Mouse (Mus musculus) thymus, postnatal 4 days (tissue): ENCODE measurements around the gene Hba-a2.
"Not testable (repeated sequence)": the region's sequence is repeated elsewhere in the genome, so short reads cannot be mapped to it uniquely, and the experiment has no call there.

Experiments used
- DNase-seq: peaks from one replicate; pipeline ENCODE4 v3.0.0; 2021

The Hba-a2 gene

GRCm38 (mm10) chr11:32296203-32296602, at the start of gene Hba-a2:
Hba-a2 (plus strand) TSS chr11:32296489.
- DNase-seq, result not testable (repeated sequence)

DNA sequence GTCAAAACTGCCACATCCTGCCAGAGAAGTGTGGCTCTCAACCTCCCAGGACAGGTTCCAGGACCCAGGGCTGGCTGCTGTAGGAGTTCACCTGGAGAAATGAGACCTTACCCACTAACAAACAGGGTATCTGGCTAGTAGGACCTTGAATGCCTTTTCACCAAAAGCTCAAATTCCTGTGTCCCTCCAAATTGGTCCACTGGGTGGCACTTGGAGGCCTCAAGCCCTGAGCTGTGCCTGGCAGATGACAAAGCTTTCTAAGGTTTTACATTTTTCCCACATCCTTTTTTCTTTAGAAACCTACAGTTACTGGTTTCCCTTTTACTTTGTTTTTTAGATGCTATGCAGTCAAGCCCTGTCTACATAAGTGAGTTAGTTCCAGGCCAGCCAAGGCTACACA, 49.2 kb upstream of the Hba-a2 start:
- DNase-seq, result peak; percentile 52

DNA sequence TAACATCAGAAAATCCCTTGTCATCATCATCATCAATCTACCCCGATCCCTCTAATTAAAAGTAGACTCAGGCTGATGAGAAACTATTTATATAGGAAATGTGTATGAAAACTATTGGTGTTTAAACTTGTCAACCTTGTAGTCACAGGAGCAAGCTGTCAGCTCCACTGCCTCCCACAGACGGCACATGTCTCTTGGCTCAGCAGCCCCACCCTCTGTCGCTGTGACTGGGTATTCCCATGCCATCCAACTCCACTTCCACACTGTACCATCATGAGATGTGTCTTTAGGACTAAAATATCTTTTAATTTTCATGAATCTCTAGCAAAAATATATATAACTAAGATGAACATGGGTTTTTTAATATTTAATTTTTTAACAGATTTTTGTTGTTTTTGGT, 47.9 kb upstream of the Hba-a2 start:
- no peak for DNase-seq

- no peak for DNase-seq
Observed at GRCm38 (mm10) chr11:32250880-32251763, 45.2 kb upstream of the Hba-a2 start.

DNA sequence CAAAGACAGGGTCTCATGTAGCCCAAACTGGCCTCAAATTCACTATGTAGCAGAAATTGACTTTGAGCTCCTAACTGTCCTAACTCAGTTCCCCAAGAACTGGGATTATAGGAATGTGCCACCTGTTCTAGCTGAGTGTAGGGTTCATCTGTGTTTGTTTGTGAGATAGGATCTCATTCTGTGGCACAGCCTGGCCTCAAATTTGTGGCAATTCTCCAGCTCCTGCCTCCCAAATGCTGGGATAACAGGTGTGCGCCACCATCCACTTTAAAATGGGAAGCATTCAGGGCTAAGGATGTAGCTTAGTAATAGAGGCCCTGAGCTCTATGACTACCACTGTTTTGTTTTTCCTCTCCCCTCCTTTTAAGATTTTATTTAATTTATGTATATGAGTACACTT, 43.2 kb upstream of the Hba-a2 start:
- DNase-seq, result no peak

- no peak for DNase-seq
Observed at GRCm38 (mm10) chr11:32256146-32256545, 40.1 kb upstream of the Hba-a2 start.

DNA sequence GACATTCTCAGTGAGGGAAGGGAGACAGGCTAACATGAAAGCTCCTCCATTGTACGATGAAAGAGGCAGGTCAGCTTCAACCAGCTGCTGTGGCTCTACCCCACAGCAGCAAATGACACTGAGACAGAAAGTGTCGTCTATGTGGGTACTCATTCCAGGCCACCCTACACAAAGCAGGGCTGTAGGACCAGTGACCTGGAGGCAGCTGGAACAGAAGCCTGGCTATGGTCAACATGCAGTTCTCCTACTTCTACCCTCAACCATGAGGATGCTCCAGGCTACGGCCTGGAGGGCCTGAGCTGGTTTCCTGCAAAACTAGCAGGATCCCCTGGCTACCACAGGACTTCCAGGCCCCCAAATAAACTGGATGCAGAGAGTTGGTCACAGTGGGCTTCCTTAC, 39.7 kb upstream of the Hba-a2 start:
- no peak for DNase-seq

- DNase-seq, result no peak
Observed at GRCm38 (mm10) chr11:32262674-32263415, 33.4 kb upstream of the Hba-a2 start.

DNA sequence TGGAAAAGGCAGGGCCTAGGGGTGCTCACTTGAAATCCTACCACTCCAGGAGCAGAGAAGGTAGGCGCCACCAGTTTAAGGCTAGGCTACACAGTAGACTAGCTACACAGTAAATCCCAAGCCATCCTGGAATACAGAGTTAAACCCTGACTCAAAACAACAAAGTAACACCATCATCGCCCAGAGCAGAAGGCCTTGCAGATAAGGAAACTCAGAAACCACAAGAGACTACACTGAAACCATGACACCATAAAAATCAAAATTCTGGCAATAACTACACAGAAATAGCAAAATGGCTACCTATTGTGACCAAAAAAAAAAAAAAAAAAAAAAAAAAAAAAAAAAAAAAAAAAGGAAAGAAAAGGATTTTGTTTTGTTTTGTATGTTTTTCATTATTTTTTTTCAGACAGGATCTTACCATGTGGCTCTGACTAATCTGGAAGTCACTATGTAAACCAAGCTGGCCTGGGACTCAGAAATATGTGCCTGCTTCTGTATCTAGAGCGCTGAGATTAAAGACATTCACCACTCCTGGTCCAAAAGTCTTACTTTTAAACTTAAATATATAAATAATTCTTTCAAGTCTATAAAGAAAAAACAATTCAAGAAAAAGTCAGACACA, 31.1 kb upstream of the Hba-a2 start:
- no peak for DNase-seq

DNA sequence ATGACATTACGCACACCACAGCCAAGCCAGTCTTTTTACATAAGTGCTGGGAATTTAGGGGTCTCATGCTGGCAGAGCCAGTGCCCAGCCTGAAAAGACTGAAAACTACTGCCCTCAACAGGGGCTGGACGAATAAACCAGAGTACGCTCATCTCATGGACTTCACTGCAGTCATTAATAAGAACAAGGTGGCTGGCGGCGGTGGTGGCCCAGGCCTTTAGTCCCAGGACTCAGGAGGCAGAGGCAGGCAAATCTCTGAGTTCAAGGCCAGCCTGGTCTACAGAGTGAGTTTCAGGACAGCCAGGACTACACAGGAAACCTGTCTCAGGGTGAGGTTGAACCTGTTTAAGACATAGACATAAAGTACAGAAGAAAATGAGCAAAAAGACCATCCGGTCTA, 30.1 kb upstream of the Hba-a2 start:
- peak; percentile 19 for DNase-seq

- no peak for DNase-seq
Observed at GRCm38 (mm10) chr11:32266776-32267175, 29.5 kb upstream of the Hba-a2 start.

GRCm38 (mm10) chr11:32267188-32267884, 29.0 kb upstream of the Hba-a2 start, which contains the start of gene Nprl3:
Nprl3 (minus strand) TSS chr11:32267707.
- DNase-seq, result peak; percentile 98

DNA sequence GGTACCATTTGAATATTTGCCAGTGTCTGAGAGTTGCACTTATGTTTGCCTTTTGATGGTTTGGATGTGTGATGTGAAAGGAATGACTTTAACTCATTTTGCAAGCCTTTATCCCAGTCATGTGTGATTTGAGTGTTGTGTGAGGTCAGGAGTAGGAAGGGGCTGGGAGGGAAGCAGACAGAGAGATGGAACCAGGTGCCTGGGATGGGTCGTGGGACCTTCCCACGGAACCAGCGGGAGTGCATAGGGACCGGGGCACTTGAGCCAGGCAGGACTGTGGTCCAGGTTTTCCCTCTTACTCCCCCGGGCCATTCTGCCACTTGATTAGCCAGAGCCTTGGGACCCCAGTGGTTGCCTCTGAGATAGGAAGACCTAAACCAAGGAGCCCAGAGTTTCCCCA, 28.3 kb upstream of the Hba-a2 start:
- peak; percentile 18 for DNase-seq

DNA sequence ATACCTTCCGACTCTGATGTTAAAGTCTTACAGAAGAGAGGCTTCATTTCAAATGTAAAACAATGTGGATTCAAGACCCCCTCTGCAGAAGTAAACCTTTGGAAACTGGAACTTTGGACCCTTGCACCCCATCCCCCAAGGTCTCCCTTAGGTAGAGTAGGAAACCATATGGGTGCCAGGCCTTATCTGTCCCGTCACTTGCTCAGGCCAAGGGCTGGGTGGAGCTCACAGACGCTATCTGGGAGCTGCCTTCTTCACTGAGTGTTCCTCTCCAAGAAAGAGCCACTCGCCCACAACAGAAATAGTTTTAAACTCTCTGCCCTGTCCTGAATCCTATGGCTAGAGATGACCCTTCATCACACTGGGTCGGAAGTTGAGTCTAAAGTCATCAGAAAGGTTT, 27.3 kb upstream of the Hba-a2 start:
- no peak for DNase-seq

GRCm38 (mm10) chr11:32271178-32271577, 25.1 kb upstream of the Hba-a2 start:
- no peak for DNase-seq

DNA sequence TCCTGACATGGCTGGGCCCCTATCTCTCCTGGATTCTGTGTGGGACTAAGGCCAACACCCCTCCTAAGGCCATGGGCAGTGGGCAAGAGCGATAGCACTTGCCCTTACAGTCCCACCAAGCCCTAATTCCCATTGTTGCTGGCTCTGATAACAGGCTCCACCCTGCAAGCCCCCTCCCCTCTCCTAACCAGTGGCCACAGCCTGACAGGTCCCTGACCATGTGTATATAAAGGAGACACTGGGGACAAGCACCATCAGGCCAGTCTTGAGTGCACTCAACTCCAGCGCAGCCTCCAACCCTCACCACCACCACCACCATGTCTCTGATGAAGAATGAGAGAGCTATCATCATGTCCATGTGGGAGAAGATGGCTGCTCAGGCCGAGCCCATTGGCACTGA, 19.9 kb upstream of the Hba-a2 start, which contains the start of gene Hba-x:
Gene Hba-x, plus strand, starts transcription at position 54 of the 400 bp plus-strand sequence.
- no peak for DNase-seq

DNA sequence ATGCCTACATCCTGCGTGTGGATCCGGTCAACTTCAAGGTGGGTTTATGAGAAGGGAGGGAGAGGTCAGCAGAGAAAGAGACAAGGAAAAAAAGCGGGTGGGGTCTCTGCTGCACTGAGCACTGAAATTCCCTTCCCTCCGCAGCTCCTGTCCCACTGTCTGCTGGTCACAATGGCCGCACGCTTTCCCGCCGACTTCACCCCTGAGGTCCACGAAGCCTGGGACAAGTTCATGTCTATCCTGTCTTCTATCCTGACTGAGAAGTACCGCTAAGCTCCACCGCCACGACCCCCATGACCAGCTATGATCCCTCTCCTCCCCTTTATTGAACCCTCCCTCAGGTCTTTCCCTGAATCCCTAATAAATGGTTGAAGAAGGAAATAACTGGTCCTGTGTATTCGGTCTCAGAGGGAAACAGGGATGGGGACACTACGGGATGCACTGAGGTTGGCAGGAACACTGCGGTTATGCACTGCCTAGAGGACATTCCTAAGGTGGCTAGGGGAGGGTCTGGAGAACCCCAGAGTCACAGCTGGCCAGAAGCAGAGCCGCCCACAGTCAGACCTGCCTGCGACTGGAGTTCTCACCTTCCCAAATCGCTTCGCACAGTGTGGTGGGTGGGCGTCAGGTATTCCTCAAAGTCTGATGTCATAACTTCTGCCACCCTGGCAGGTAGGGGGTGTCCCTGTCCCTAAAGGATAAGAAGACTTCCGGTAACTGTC, 18.4 kb upstream of the Hba-a2 start:
- no peak for DNase-seq

DNA sequence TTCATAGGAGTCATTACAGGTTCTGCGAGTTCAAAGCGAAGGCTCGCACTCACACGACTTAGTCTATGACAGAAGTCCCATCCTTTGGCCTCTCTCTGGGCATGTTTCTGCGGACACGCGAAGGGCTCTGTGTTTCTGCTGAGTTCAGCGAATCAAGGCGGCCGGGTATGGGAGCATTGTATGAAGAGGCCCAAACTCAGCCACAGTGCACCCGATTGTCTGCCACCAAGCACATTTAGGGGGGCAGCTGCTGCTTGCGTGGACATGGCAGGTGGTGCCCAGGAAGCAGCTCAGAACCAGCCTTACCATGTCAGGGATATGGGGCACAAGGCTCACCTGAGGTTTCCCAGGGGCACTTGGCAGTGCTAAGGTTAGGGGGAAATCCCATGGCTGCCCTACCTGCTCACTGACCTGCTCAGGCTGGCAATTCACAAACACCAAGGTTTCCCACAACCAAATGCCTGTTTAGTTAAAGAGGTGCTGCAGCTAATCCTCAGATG, 17.8 kb upstream of the Hba-a2 start:
- no peak for DNase-seq

DNA sequence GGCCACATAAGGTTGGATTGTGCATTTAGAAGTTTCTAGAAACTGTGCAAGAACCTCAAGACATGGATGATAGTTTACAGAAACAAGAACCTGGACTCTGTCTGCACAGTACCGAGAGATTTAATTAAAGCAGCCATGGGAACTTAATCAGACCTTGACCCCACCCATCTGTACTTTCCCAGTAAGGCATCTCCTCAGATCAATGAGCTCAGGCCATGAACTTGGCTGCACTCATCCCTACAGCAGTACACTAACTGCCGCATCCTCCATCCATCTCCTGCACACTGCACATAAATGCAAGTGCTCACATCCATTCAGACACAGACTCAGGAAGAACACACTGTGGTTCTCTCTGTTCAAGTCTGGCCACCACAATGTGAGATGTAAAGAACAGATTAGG, 15.6 kb upstream of the Hba-a2 start:
- DNase-seq, result no peak

DNA sequence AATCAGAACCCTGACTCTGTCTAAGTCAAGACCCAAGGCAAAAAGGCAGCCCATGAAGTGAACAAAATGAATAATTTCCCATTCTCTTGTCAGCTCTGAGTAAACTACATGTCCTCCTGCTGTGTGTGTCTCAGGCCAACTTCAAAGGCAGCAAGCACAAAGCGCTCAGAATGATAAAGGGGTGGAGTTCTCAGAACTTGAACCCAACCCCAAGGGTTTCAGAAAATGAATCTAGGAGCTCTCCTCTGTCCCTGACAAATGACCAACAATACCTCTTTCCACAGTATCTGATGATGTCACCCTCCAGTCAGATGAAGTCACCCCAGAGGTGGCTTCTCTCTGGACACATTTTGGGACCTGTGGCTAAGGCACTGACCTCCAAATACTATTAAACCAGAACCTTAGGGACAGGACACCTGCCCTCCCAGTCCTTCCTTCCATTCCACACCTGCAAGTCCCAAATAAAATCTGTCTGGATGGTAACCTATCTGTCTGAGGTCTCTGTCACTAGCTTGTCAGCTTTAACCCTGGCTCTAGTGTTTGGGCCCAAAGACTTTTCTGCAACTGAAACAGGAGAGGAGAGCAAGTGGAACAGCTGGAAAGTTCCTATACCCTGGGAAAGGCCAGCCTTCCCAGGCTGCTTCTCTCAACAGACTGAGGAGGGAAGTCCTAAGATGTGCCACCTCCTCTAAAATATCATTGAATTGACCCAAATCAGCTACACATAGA, 14.7 kb upstream of the Hba-a2 start:
- no peak for DNase-seq

GRCm38 (mm10) chr11:32283091-32283777, 13.1 kb upstream of the Hba-a2 start, which contains the start of gene Hba-a1:
Hba-a1 (plus strand) TSS chr11:32283511.
- DNase-seq, result not testable (repeated sequence)
